Mouse (Mus musculus) embryo, embryonic 9.5 days (tissue): ENCODE data around the gene Tmem178.

Experiments used
- DNase-seq: peaks from one replicate; pipeline ENCODE4 v3.0.0-alpha.2; 2017; ENCODE audit errors: extremely low spot score

Gene Tmem178

GRCm38 (mm10) chr17:80997226-80997625 is 52.8 kb downstream of the Tmem178 start:
- no peak for DNase-seq

- DNase-seq = no peak
These were observed 54.5 kb downstream of the Tmem178 start for GRCm38 (mm10) chr17:80998958-80999357.

- DNase-seq = no peak
These were observed 56.6 kb downstream of the Tmem178 start for GRCm38 (mm10) chr17:81001010-81001409.

- no peak for DNase-seq
These were observed 57.2 kb downstream of the Tmem178 start for GRCm38 (mm10) chr17:81001647-81002046.

GRCm38 (mm10) chr17:81002130-81002529 is 57.7 kb downstream of the Tmem178 start:
- DNase-seq = no peak

- no peak for DNase-seq
These were observed 60.0 kb downstream of the Tmem178 start for GRCm38 (mm10) chr17:81004454-81004853.

GRCm38 (mm10) chr17:81005292-81005691 is 60.9 kb downstream of the Tmem178 start:
- DNase-seq = no peak

- no peak for DNase-seq
These were observed 64.7 kb downstream of the Tmem178 start for GRCm38 (mm10) chr17:81009112-81009511.

GRCm38 (mm10) chr17:81010199-81010598 is 65.8 kb downstream of the Tmem178 start:
- no peak for DNase-seq

GRCm38 (mm10) chr17:81010844-81011685 is 66.6 kb downstream of the Tmem178 start:
- DNase-seq = no peak

- DNase-seq = peak; percentile 67
These were observed 71.5 kb downstream of the Tmem178 start for GRCm38 (mm10) chr17:81015814-81016447.

- DNase-seq = no peak
These were observed 72.7 kb downstream of the Tmem178 start for GRCm38 (mm10) chr17:81017132-81017531.

GRCm38 (mm10) chr17:81027331-81027730 is 82.9 kb downstream of the Tmem178 start:
- DNase-seq = no peak

- DNase-seq = no peak
These were observed 87.5 kb downstream of the Tmem178 start for GRCm38 (mm10) chr17:81031830-81032442.

GRCm38 (mm10) chr17:81032957-81033356 is 88.5 kb downstream of the Tmem178 start:
- DNase-seq = no peak

GRCm38 (mm10) chr17:81035354-81035753 is 90.9 kb downstream of the Tmem178 start:
- DNase-seq = no peak

GRCm38 (mm10) chr17:81038707-81039408 is 94.4 kb downstream of the Tmem178 start:
- no peak for DNase-seq

- no peak for DNase-seq
These were observed 97.2 kb downstream of the Tmem178 start for GRCm38 (mm10) chr17:81041662-81042061.

- DNase-seq = no peak
These were observed 99.9 kb downstream of the Tmem178 start for GRCm38 (mm10) chr17:81044356-81044755.

- DNase-seq = no peak
These were observed 100.7 kb downstream of the Tmem178 start for GRCm38 (mm10) chr17:81045115-81045514.

- DNase-seq = no peak
These were observed 101.2 kb downstream of the Tmem178 start for GRCm38 (mm10) chr17:81045525-81046150.
